Mouse (Mus musculus) right cerebral cortex, postnatal 10 days (tissue): Measurements from ENCODE around the gene Cyp4b1.
A peak's percentile ranks its signal among the peaks of the same experiment; 100 is the strongest.
"Not testable (repeated sequence)": the region's sequence is repeated elsewhere in the genome, so short reads cannot be mapped to it uniquely, and the experiment has no call there.

ENCODE experiments used
- DNase-seq, 2 experiments: peaks; one replicate each; pipeline ENCODE4 v3.0.0; 2021; ENCODE audit warnings: low spot score in 2 of 2

Gene Cyp4b1

GRCm38 (mm10) chr4:115647580-115647979 lies at the start of gene Cyp4b1:
Cyp4b1 (minus strand) TSS chr4:115647723.
- no peak for DNase-seq

- DNase-seq, result no peak
These were observed 38.8 kb upstream of the Cyp4b1 start for GRCm38 (mm10) chr4:115686299-115686698.

- no peak for DNase-seq
These were observed 11.7 kb upstream of the Cyp4b1 start for GRCm38 (mm10) chr4:115659190-115659589.

- DNase-seq, result no peak
These were observed 10.3 kb upstream of the Cyp4b1 start for GRCm38 (mm10) chr4:115657867-115658249.

GRCm38 (mm10) chr4:115657104-115657866 lies 9.8 kb upstream of the Cyp4b1 start:
- peak; percentile 31 to 38 for DNase-seq

- DNase-seq, result not testable (repeated sequence)
These were observed 9.0 kb upstream of the Cyp4b1 start for GRCm38 (mm10) chr4:115656535-115656922.

GRCm38 (mm10) chr4:115655841-115656534 lies 8.5 kb upstream of the Cyp4b1 start:
- not testable (repeated sequence) for DNase-seq

- peak in 1 of 2 experiments; percentile 32 for DNase-seq
These were observed 3.3 kb upstream of the Cyp4b1 start for GRCm38 (mm10) chr4:115650866-115651265.

- no peak for DNase-seq
These were observed 1.8 kb upstream of the Cyp4b1 start for GRCm38 (mm10) chr4:115649344-115649743.

GRCm38 (mm10) chr4:115648752-115649151 lies 1.2 kb upstream of the Cyp4b1 start:
- DNase-seq, result no peak

GRCm38 (mm10) chr4:115645371-115645770 lies 2.2 kb downstream of the Cyp4b1 start:
- DNase-seq, result no peak

- no peak for DNase-seq
These were observed 4.4 kb downstream of the Cyp4b1 start for GRCm38 (mm10) chr4:115642967-115643754.

GRCm38 (mm10) chr4:115625560-115625959 lies 22.0 kb downstream of the Cyp4b1 start:
- not testable (repeated sequence) for DNase-seq

- DNase-seq, result no peak
These were observed 33.5 kb downstream of the Cyp4b1 start for GRCm38 (mm10) chr4:115614005-115614404.

- DNase-seq, result not testable (repeated sequence)
These were observed 46.9 kb downstream of the Cyp4b1 start, which contains the start of gene Cyp4a32 for GRCm38 (mm10) chr4:115600611-115601010. Cyp4a32 (plus strand) TSS chr4:115600969.

GRCm38 (mm10) chr4:115596824-115597336 lies 50.6 kb downstream of the Cyp4b1 start:
- DNase-seq, result no peak

GRCm38 (mm10) chr4:115596357-115596756 lies 51.2 kb downstream of the Cyp4b1 start:
- DNase-seq, result no peak

- no peak for DNase-seq
These were observed 64.5 kb downstream of the Cyp4b1 start for GRCm38 (mm10) chr4:115583036-115583435.

- no peak for DNase-seq
These were observed 71.7 kb downstream of the Cyp4b1 start for GRCm38 (mm10) chr4:115575776-115576175.

- no peak for DNase-seq
These were observed 72.3 kb downstream of the Cyp4b1 start for GRCm38 (mm10) chr4:115575255-115575654.
